Mouse (Mus musculus) limb, embryonic 14.5 days (tissue): ENCODE data around the gene Hnrnpul2. TPM values are rescaled to one million over a fixed set of nuclear protein-coding genes. Genes with fewer than 3 reads are reported as not detected.

Experiments used
- ATAC-seq: fragments of 200-750 bp; cut with Nextera tagmentation; 2 replicates; pipeline ENCODE4 v1.8.0; 2017; ENCODE audit warnings: low read depth, moderate number of reproducible peaks, moderate TSS enrichment; ENCODE audit not compliant: low FRiP score
- DNase-seq: peaks from one replicate; pipeline ENCODE4 v3.0.0-alpha.2; 2015; ENCODE audit warnings: low spot score
- H3K27ac ChIP-seq: fragments of 300-500 bp; sonication (generic); replicated peaks from 2 replicates; pipeline ENCODE4 v1.5.1; 2014; ENCODE audit warnings: low read depth, mild to moderate bottlenecking, low read length, moderate library complexity, mixed read lengths
- H3K27me3 ChIP-seq: fragments of 300-500 bp; sonication (generic); 2 replicates; pipeline ENCODE4 v1.6.1; 2014; ENCODE audit warnings: low read length, mixed read lengths; ENCODE audit not compliant: control insufficient read depth, insufficient read depth
- H3K36me3 ChIP-seq: fragments of 300-500 bp; sonication (generic); 2 replicates; pipeline ENCODE4 v1.6.1; 2014; ENCODE audit warnings: mild to moderate bottlenecking, low read length, moderate library complexity, mixed read lengths; ENCODE audit not compliant: control insufficient read depth, insufficient read depth
- H3K4me1 ChIP-seq: fragments of 300-500 bp; sonication (generic); 2 replicates; pipeline ENCODE4 v1.6.1; 2014; ENCODE audit warnings: antibody characterized with exemption, low read length, mixed read lengths; ENCODE audit not compliant: control insufficient read depth, insufficient read depth
- H3K4me2 ChIP-seq: fragments of 300-500 bp; sonication (generic); replicated peaks from 2 replicates; pipeline ENCODE4 v1.6.1; 2014; ENCODE audit warnings: low read depth, mild to moderate bottlenecking, low read length, moderate library complexity; ENCODE audit not compliant: severe bottlenecking
- H3K4me3 ChIP-seq: fragments of 300-500 bp; sonication (generic); replicated peaks from 2 replicates; pipeline ENCODE4 v1.5.1; 2014; ENCODE audit warnings: low read length
- H3K9ac ChIP-seq: fragments of 300-500 bp; sonication (generic); 2 replicates; pipeline ENCODE4 v1.6.1; 2014; ENCODE audit warnings: mild to moderate bottlenecking, low read depth, low read length, moderate library complexity; ENCODE audit not compliant: severe bottlenecking
- H3K9me3 ChIP-seq: fragments of 300-500 bp; sonication (generic); 2 replicates; pipeline ENCODE4 v1.6.1; 2016; ENCODE audit warnings: low read length; ENCODE audit not compliant: control insufficient read depth
- POLR2A ChIP-seq: fragments of 200-500 bp; IDR thresholded peaks from 2 replicates; pipeline ENCODE4 v1.8.0; 2012; ENCODE audit warnings: inconsistent platforms, mild to moderate bottlenecking, moderate library complexity, borderline replicate concordance; ENCODE audit not compliant: insufficient read depth, insufficient read length; ENCODE audit errors: extremely low read depth
- WGBS: fragments of 180-500 bp; shearing (Covaris S2); extraction: QIAGEN DNeasy Blood & Tissue Kit; methylation state at CpG from one replicate; pipeline ENCODE4 v1.1.7; 2014; 5-methylcytosine and 5-hydroxymethylcytosine counted together
- polyA plus RNA-seq, 2 experiments: library from polyadenylated mRNA; depleted of rRNA in 1 of 2; stranded (reverse) in 1 of 2; unstranded in 1 of 2; fragments of >200 nt; fragmentation: Nextera tagmentation in 1 of 2; extraction: Ambion mirVana in 1 of 2; gene quantifications; 2 replicates each; pipeline versions ENCODE4 v1.2.1 to v1.2.3; 2012 to 2014

Gene Hnrnpul2
- polyA plus RNA-seq, 2 experiments, result 9.6 to 88.6 TPM

DNA sequence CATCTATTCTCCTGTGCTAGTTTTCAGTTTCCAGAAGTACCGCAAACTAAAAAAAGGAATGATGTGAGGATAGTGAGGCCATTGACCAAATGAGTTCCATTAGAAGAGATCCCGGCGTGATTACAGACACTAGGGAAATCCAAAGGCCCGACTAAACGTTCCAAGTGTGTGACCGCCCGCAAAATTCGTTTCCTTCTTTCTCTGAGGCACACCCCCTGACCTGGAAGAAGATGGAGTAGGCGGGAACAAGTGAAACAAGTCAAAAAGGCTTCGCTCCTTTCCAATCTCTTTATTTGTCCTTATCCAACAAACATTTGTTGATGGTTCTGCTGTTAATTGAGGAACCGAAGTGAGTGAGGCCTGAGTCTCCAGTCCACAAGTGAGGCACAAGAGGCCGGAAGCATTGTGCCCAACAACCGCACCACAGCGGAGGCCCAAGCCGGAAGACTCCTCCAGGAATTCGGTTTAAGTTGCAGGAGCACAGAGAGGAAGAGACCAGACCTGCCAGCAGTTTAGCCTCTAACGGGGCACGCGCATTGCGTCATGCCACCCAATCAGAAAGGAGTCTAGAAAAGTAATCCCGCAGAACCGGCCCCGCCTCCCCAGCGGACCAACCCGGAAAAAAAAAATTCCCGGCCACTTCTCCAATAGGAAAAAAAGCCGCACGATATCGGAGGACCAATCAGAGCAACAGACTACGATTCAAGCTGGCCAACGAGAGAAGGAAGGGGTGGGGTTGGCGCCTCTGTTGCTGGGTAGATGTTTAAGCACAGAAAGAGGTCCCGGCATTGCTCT, 812 bp upstream of the Hnrnpul2 start, which contains the start of gene Ttc9c:
Ttc9c (minus strand) TSS at position 533 of the 795 bp plus-strand sequence.
- Histone ChIP-seq H3K9ac (peak within 1 kb of the TSS; percentile 94), H3K4me3 (peak within 1 kb of the TSS; percentile 100), H3K27ac (peak within 1 kb of the TSS; percentile 96), H3K4me2 (peak within 1 kb of the TSS; percentile 87), H3K36me3 (peaks cover 39% of the 10 kb centered on the region), H3K27me3 (no peaks in the 10 kb centered on the region), H3K9me3 (no peaks in the 10 kb centered on the region), H3K4me1 (peaks cover 38% of the 10 kb centered on the region)
- ATAC-seq, result peak; percentile 91
- 1% methylated on average over 33 of the region's 33 CpGs for WGBS
- peak; percentile 100 for DNase-seq
- TF ChIP-seq POLR2A, result peak; percentile 97; the same call in 1 of the 2 replicates

DNA sequence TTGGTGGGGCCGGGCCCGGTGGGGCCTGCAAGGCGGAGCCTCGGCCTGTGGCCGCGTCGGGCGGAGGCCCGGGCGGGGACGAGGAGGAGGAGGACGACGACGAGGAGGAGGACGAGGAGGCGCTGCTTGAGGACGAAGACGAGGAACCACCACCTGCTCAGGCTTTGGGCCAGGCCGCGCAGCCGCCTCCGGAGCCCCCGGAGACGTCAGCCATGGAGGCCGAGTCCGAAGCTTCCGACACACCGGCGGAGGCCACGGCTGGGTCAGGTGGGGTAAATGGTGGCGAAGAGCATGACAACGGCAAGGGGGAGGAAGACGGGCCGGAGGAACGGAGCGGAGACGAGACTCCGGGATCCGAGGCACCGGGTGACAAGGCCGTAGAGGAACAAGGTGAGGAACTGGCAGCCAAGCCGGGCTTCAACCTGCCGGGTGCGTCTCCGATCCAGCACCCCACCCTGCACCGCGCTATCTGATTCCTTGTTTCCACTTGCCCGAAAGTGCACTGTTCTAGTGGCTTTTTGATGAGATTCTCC, 680 bp downstream of the Hnrnpul2 start:
- WGBS, result under 1% methylated on average over 47 of the region's 48 CpGs
- peak overlapping the region; percentile 94 for H3K9ac ChIP-seq
- peak overlapping the region; percentile 96 for H3K27ac ChIP-seq
- H3K27me3 ChIP-seq, result no peaks in the 10 kb centered on the region
- H3K4me1 ChIP-seq, result peaks cover 38% of the 10 kb centered on the region
- H3K4me3 ChIP-seq, result peak overlapping the region; percentile 100
- H3K9me3 ChIP-seq, result no peaks in the 10 kb centered on the region
- DNase-seq (no peak), ATAC-seq (no peak; the same call in 1 of the 2 replicates)
- H3K36me3 ChIP-seq, result peaks cover 42% of the 10 kb centered on the region
- H3K4me2 ChIP-seq, result peak overlapping the region; percentile 87
- TF ChIP-seq POLR2A, result no peak

DNA sequence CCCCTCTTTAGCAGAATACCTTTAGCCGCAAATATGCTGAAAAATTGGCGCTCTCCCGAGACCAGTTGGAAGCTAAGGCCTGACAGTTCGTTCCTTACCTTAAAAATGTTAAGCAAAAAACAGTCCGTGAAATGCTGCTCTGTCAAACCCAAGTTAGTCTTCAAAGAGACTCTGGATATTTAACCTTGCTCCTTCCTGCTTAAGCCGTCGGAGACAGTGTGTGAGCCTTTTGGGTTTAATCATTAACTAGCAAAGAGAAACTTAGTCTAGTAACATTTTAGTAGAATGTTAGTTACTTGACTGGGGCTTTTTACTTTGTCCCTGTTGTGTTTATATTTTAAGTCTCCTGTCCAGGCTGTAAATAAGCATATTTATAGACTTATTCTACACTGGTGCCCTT, 1.3 kb downstream of the Hnrnpul2 start:
- Histone ChIP-seq H3K9ac (peak overlapping the region; percentile 94), H3K4me2 (peak overlapping the region; percentile 87), H3K27ac (no peak overlapping the region), H3K36me3 (peaks cover 43% of the 10 kb centered on the region), H3K4me3 (peak overlapping the region; percentile 100), H3K4me1 (peaks cover 35% of the 10 kb centered on the region), H3K9me3 (no peaks in the 10 kb centered on the region), H3K27me3 (no peaks in the 10 kb centered on the region)
- ATAC-seq (no peak), DNase-seq (no peak)
- 2% methylated on average over 7 of the region's 7 CpGs for WGBS
- no peak for TF ChIP-seq POLR2A

DNA sequence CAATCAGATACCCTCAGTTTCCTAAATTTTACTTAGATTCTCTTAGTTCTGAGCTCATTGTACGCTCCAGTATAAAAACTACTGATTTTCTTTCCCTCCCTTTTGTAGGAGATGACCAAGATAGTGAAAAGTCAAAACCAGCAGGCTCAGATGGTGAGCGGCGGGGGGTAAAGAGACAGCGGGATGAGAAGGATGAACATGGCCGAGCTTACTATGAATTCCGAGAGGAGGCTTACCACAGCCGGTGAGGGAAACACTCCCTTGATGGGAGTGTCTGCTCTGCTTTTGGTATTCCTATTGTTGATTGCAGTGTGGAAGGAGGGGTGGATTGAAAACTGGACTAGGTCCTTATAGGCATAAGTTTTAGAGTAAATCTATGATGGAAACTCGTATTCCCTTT, 2.9 kb downstream of the Hnrnpul2 start:
- no peak for TF ChIP-seq POLR2A
- H3K9me3 ChIP-seq, result no peaks in the 10 kb centered on the region
- 85% methylated on average over 8 of the region's 8 CpGs for WGBS
- 0 out of 2 replicates have a peak overlapping the region, but pooled peaks have one; percentile 94 for H3K9ac ChIP-seq
- H3K36me3 ChIP-seq, result peaks cover 50% of the 10 kb centered on the region
- no peaks in the 10 kb centered on the region for H3K27me3 ChIP-seq
- H3K4me2 ChIP-seq, result peak overlapping the region; percentile 87
- DNase-seq (no peak), ATAC-seq (no peak)
- H3K27ac ChIP-seq, result no peak overlapping the region
- H3K4me1 ChIP-seq, result peaks cover 21% of the 10 kb centered on the region
- H3K4me3 ChIP-seq, result peak overlapping the region; percentile 100; the same call in 1 of the 2 replicates

DNA sequence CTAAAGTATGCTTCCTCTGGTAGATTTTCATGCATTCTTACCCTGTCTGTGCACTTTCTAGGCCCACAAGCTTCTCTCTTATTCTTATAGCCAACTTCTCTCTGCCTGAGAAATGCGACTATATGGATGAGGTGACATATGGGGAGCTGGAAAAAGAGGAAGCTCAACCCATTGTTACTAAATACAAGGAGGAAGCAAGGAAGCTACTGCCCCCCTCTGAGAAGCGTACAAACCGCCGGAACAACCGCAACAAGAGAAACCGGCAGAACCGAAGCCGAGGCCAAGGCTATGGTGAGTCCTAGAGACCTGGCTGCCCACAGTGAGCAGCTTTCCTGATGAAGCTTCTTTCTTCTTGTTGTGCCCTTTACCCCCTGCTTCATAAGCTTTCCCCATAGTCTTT, 9.8 kb downstream of the Hnrnpul2 start, which contains the start of gene AC129217.1:
AC129217.1 (plus strand) TSS at position 114 of the 400 bp plus-strand sequence.
- DNase-seq, result no peak
- ATAC-seq, result no peak
- WGBS, result 88% methylated on average over 8 of the region's 8 CpGs
- Histone ChIP-seq H3K4me3 (no peak within 1 kb of the TSS), H3K9ac (no peak within 1 kb of the TSS), H3K9me3 (no peaks in the 10 kb centered on the region), H3K27me3 (no peaks in the 10 kb centered on the region), H3K27ac (no peak within 1 kb of the TSS), H3K4me1 (no peaks in the 10 kb centered on the region), H3K36me3 (peaks cover 99% of the 10 kb centered on the region), H3K4me2 (no peak within 1 kb of the TSS)
- no peak for TF ChIP-seq POLR2A
